In genomic region chr9:22004546-22004945, GRCm38 (mm10) we compare ENCODE assay signal across 16 mouse cellular contexts. TPM values are rescaled to one million over a fixed set of nuclear protein-coding genes. Genes with fewer than 3 reads are reported as not detected.
DNase-seq lines count a peak whose midpoint lies in the region; ATAC-seq and TF ChIP-seq lines count a peak whose summit lies in the region.
"Had no signal": no experiment of that assay in that cellular context is flagged by ENCODE, and none has a peak within 500 bp of the region (broad histone marks: within the 10 kb centered on the region; RNA-seq: fewer than 3 reads in every experiment).

No protein-coding gene starts in this region.

- no peaks in the 10 kb centered on the region for H3K9me3 ChIP-seq in neural tube, embryonic 12.5 days
- no peaks in the 10 kb centered on the region for H3K9me3 ChIP-seq in neural tube, embryonic 14.5 days (ENCODE audit: control insufficient read depth, low read length)

- 0 out of 2 replicates have a peak overlapping the region, but pooled peaks have one; percentile 69 for H3K9ac ChIP-seq in neural tube, embryonic 12.5 days
- no peak overlapping the region for H3K9ac ChIP-seq in neural tube, embryonic 14.5 days (replicated peaks; ENCODE audit: low read depth, low read length)

- ATAC-seq in neural tube, embryonic 12.5 days (ENCODE audit: low FRiP score, low read depth) = no peak
- no peak for ATAC-seq in neural tube, embryonic 14.5 days (ENCODE audit: low read depth)

- peak; percentile 58 for DNase-seq in cerebellum, adult 9-11 months
- DNase-seq in cerebellum, postnatal 10 days = no peak
- no peak for DNase-seq in layer of hippocampus, adult 2 months (ENCODE audit: low spot score in 2 of 2)
- no peak for DNase-seq in layer of hippocampus, adult 18-20 months (ENCODE audit: low spot score in 2 of 2)
- no peak for DNase-seq in neural tube, embryonic 10.5 days (ENCODE audit: extremely low spot score, low spot score)
- DNase-seq in kidney, postnatal 14 days = no peak
- DNase-seq: cerebellum, adult 2 months; embryo, embryonic 11 days; gastrocnemius, adult 2 months; heart, adult 2 months; heart, postnatal 10 days; kidney, adult 8-10 months had no signal

- WGBS in neural tube, embryonic 12.5 days = 95% methylated on average over 12 of the region's 12 CpGs
- 91% methylated on average over 12 of the region's 12 CpGs for WGBS in neural tube, embryonic 14.5 days

- no peak overlapping the region for H3K27ac ChIP-seq in layer of hippocampus, adult 2 months
- no peak overlapping the region for H3K27ac ChIP-seq in neural tube, embryonic 12.5 days
- no peak overlapping the region for H3K27ac ChIP-seq in neural tube, embryonic 14.5 days (ENCODE audit: low read depth, low read length)
- H3K27ac ChIP-seq: gastrocnemius, adult 2 months; heart, adult 2 months had no signal

- no peaks in the 10 kb centered on the region for H3K27me3 ChIP-seq in neural tube, embryonic 12.5 days (replicated peaks)
- H3K27me3 ChIP-seq in neural tube, embryonic 14.5 days (ENCODE audit: control insufficient read depth, insufficient read depth, low read length) = no peaks in the 10 kb centered on the region

- H3K4me1 ChIP-seq in neural tube, embryonic 12.5 days = peaks cover 29% of the 10 kb centered on the region
- peaks cover 21% of the 10 kb centered on the region for H3K4me1 ChIP-seq in neural tube, embryonic 14.5 days (ENCODE audit: control insufficient read depth, insufficient read depth, low read length)

- peaks cover 47% of the 10 kb centered on the region for H3K36me3 ChIP-seq in neural tube, embryonic 12.5 days
- H3K36me3 ChIP-seq in neural tube, embryonic 14.5 days (ENCODE audit: control insufficient read depth, insufficient read depth, low read length) = peaks cover 26% of the 10 kb centered on the region

- no peak for TF ChIP-seq CTCF in layer of hippocampus, adult 2 months (conservative IDR thresholded peaks at IDR 0.05)

- H3K4me2 ChIP-seq in neural tube, embryonic 12.5 days (replicated peaks) = peak overlapping the region; percentile 89
- H3K4me2 ChIP-seq in neural tube, embryonic 14.5 days (ENCODE audit: low read depth, low read length) = peak overlapping the region; percentile 74; the same call in 1 of the 2 replicates

- peak overlapping the region; percentile 83; the same call in 1 of the 2 replicates for H3K4me3 ChIP-seq in layer of hippocampus, adult 2 months
- 0 out of 2 replicates have a peak overlapping the region, but pooled peaks have one; percentile 65 for H3K4me3 ChIP-seq in neural tube, embryonic 12.5 days
- no peak overlapping the region for H3K4me3 ChIP-seq in neural tube, embryonic 14.5 days (ENCODE audit: low read depth, low read length)
- H3K4me3 ChIP-seq: heart, adult 2 months had no signal

RNA-seq across cellular contexts. Expression of gene Prkcsh, which starts 1.9 kb away (rescaled TPM):
- 100 to 1,000 TPM; 106 to 111 TPM for total RNA-seq in layer of hippocampus, adult 2 months (2021)
- 100 to 1,000 TPM; 106 to 115 TPM for total RNA-seq in layer of hippocampus, adult 18-20 months (2021)
- 104 and 109 TPM in 2 replicates for polyA plus RNA-seq in neural tube, embryonic 12.5 days (2016; fragmentation: Nextera tagmentation; extraction: Ambion mirVana)
- polyA plus RNA-seq in neural tube, embryonic 14.5 days (2014; fragmentation: Nextera tagmentation; extraction: Ambion mirVana) = 74.1 and 77.5 TPM in 2 replicates

RNA-seq across cellular contexts. Expression of gene Ccdc151, which starts 2.1 kb away (rescaled TPM):
- total RNA-seq in layer of hippocampus, adult 2 months (2021) = 1 to 10 TPM; 8.5 to 9.2 TPM
- 1 to 10 TPM; 8.6 to 8.9 TPM for total RNA-seq in layer of hippocampus, adult 18-20 months (2021)
- 2.7 and 3.6 TPM in 2 replicates for polyA plus RNA-seq in neural tube, embryonic 12.5 days (2016; fragmentation: Nextera tagmentation; extraction: Ambion mirVana)
- 2.9 and 5.4 TPM in 2 replicates for polyA plus RNA-seq in neural tube, embryonic 14.5 days (2014; fragmentation: Nextera tagmentation; extraction: Ambion mirVana)
- total RNA-seq: gastrocnemius, adult 2 months; heart, postnatal 10 days; megakaryocyte progenitor cell, adult 5-6 weeks had no signal

RNA-seq across cellular contexts. Expression of gene Rgl3, which starts 15.3 kb away (rescaled TPM):
- 1 to 10 TPM; 2.9 to 3.8 TPM for total RNA-seq in layer of hippocampus, adult 2 months (2021)
- 1 to 10 TPM; 2.2 to 2.6 TPM for total RNA-seq in layer of hippocampus, adult 18-20 months (2021)
- 2.0 and 2.8 TPM in 2 replicates for polyA plus RNA-seq in neural tube, embryonic 12.5 days (2016; fragmentation: Nextera tagmentation; extraction: Ambion mirVana)
- polyA plus RNA-seq in neural tube, embryonic 14.5 days (2014; fragmentation: Nextera tagmentation; extraction: Ambion mirVana) = 1.8 TPM in 2 replicates
- total RNA-seq: megakaryocyte progenitor cell, adult 5-6 weeks had no signal

RNA-seq across cellular contexts. Expression of gene Epor, which starts 41.2 kb away (rescaled TPM):
- total RNA-seq in layer of hippocampus, adult 2 months (2021) = 1 to 10 TPM; 7.8 to 9.1 TPM
- total RNA-seq in layer of hippocampus, adult 18-20 months (2021) = 1 to 10 TPM; 9.0 to 9.1 TPM
- 3.5 and 4.0 TPM in 2 replicates for polyA plus RNA-seq in neural tube, embryonic 12.5 days (2016; fragmentation: Nextera tagmentation; extraction: Ambion mirVana)
- polyA plus RNA-seq in neural tube, embryonic 14.5 days (2014; fragmentation: Nextera tagmentation; extraction: Ambion mirVana) = 0.67 and 2.0 TPM in 2 replicates

RNA-seq across cellular contexts. Expression of gene Elavl3, which starts 47.3 kb away (rescaled TPM):
- total RNA-seq in layer of hippocampus, adult 2 months (2021) = 100 to 1,000 TPM; 156 to 160 TPM
- 100 to 1,000 TPM; 168 to 172 TPM for total RNA-seq in layer of hippocampus, adult 18-20 months (2021)
- 73.5 and 77.9 TPM in 2 replicates for polyA plus RNA-seq in neural tube, embryonic 12.5 days (2016; fragmentation: Nextera tagmentation; extraction: Ambion mirVana)
- 132 and 146 TPM in 2 replicates for polyA plus RNA-seq in neural tube, embryonic 14.5 days (2014; fragmentation: Nextera tagmentation; extraction: Ambion mirVana)
- total RNA-seq: gastrocnemius, adult 2 months; liver, adult 2 months; megakaryocyte progenitor cell, adult 5-6 weeks had no signal
- polyA plus RNA-seq: liver, adult 2 months had no signal
